Mouse (Mus musculus) layer of hippocampus, adult 9-10 months (tissue): ENCODE results near the gene Chsy1.
"Not testable (repeated sequence)": the region's sequence is repeated elsewhere in the genome, so short reads cannot be mapped to it uniquely, and the experiment has no call there.

Experiments used
- DNase-seq: peaks from one replicate; pipeline ENCODE4 v3.0.0; 2022; ENCODE audit warnings: low spot score

The Chsy1 gene

DNA sequence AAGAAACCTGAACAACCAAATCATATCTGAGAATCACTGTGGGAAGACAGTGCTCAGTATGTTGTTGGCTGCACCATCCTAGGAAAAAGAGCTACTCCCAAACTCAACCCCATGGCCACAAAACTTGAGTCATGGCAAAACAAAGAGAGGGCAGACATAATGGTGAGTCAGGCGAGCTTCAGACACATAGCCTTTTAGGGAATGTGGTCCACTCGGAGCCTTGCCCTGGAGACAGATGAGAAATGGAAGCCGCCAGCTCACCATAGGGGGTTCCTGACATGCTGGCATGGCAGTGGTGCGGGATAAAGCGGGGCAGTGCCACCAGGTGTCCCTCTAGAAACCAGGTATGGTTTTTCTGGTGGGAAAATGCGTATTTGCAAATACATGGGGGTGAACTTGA is 68.8 kb downstream of the Chsy1 start:
- no peak for DNase-seq

DNA sequence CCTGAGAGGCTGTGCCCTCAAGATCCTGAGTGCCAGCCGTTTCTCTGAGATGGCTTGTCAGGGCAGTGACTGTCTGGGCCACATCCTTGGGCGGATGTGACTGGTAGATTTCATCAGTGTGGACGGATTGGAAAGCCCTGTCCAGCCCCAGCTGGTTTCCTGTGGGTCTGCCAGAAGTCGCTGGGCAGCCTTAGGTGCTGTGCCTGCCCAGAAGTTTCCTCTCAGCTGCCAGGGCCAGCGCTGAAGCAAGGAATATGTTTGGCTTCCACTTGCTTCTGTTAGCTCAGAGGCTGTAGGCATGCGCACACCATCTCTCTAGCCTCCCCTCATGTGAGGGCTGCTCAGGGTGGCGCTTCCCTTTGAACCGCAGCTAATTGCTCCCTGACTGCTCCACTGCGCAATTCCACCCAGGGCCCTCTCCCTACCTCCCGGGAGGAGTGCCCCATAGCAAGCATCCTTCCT is 69.8 kb downstream of the Chsy1 start:
- no peak for DNase-seq

GRCm38 (mm10) chr7:66179711-66180110 is 70.4 kb downstream of the Chsy1 start:
- no peak for DNase-seq

DNA sequence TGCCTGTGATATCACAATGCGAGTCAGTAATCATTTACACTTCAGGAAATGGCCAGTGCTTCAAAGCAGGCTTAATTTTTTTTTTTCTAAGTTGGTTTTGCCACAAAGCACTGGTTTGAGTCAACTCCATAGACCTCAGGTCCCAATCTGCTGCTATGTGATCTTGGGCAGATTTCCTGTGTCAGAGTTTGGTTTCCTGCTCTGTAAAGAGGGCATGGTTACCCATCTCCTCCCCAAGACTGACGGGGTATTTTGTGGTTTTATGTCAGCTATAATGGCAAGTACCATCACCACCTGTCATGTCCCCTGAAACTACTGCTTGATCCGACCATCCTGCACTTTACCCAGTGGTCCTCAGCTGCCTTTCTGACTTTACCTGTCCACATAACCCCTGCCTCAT is 70.9 kb downstream of the Chsy1 start:
- no peak for DNase-seq

DNA sequence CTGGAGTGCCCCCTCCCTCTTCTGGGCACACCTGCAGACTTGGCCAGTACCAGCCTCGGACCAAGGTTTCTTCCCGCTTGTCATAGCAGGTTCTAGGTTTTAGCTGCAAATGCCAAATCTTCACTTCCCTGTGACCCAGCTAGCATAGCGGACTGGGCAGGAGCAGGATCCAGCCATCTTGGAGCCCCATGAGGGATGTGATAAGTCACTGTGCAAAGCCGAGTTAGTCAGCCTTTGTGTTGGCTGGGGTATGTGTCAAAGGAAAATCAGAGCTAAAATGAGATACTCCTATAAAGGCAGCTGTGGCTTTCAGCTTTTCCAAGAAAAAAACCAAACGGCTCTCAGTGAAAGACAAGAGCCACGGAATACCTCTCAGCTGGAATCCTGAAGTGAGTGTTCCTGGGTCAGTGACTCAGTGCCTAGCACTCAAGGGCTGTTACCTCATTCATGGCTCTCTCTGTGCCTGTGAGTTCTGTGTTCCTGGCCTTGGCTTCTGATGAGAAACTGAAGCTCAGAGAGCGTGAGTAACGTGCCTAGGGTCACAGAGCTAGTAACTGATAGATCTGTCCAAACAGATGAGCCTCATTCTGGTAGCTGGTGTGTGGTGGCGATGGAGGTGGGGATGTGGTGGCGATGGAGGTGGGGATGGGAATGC is 71.5 kb downstream of the Chsy1 start:
- DNase-seq: no peak

DNA sequence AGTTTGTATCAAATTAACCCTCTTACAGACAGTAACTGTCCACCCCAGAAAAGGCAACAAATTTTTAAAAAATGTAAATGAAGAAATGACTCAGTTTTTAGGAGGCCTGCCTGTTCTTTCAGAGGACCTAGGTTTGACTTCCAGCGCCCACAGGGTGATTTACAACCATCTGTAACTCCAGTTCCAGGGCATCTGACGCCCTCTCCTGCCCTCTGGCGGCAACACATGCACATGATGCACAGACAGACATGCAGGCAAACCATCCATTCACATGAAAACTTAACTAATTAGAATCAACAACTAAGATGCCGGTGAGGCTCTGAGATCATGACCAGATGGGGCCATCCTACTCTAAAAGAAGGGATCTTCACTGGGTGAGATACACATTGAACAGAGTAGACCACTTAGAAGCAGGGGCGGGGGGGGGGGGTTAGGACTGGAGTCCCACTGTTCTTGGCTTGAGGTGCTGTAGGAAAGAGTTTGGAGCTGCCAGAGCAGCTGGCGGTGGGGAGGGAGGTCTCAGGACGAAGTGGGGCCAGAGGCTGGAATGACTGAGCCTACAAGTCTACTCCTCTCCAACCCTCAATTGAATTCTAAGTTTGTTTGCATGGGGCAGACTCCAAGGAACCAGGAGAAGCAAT is 72.9 kb downstream of the Chsy1 start:
- no peak for DNase-seq

GRCm38 (mm10) chr7:66183404-66183803 is 74.1 kb downstream of the Chsy1 start:
- DNase-seq: no peak

- DNase-seq: no peak
These were observed 74.7 kb downstream of the Chsy1 start for GRCm38 (mm10) chr7:66184026-66184425.

DNA sequence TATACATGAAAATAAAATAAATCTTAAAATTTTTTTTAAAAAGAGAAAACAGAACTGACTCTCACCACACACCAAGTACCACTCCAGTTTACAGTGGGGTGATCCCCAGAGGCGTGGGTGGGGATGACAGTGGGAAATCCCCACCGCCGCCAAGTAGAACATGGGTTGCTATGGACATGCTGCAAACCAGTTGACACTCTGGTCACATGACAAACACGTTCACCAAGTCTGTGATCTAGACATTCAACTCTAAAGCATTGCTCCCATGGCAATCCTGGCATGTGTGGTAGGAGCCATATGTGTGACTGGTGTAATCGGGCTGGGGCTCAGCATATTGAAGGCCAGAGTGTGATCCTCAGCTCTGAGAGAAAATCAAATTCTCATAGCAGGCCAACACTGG is 76.1 kb downstream of the Chsy1 start:
- DNase-seq: no peak

- DNase-seq: no peak
These were observed 78.4 kb downstream of the Chsy1 start for GRCm38 (mm10) chr7:66187581-66188231.

GRCm38 (mm10) chr7:66190385-66190784 is 81.1 kb downstream of the Chsy1 start:
- not testable (repeated sequence) for DNase-seq

DNA sequence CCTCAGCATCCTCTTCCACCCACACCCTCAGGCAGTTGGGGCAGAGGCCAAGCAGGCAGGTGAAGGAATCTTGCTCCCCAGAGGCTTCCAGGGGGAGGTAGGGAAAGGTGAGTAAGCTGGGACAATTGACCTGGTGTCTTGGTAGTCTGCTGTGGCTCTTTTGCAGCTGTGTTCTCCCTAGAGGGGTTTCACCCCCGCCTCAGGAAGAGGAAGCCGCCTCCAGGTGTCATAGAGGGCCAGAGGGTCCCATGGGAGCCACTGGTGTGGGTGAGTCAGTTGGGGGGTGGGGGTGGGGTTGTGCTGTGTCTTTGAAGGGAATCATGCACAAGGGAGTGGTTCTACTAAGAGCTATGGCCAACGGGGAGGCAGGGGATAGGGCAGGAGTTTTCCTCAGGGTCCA is 85.2 kb downstream of the Chsy1 start:
- DNase-seq: no peak

- DNase-seq: no peak
These were observed 86.6 kb downstream of the Chsy1 start for GRCm38 (mm10) chr7:66195881-66196280.

- no peak for DNase-seq
These were observed 87.5 kb downstream of the Chsy1 start for GRCm38 (mm10) chr7:66196609-66197445.

DNA sequence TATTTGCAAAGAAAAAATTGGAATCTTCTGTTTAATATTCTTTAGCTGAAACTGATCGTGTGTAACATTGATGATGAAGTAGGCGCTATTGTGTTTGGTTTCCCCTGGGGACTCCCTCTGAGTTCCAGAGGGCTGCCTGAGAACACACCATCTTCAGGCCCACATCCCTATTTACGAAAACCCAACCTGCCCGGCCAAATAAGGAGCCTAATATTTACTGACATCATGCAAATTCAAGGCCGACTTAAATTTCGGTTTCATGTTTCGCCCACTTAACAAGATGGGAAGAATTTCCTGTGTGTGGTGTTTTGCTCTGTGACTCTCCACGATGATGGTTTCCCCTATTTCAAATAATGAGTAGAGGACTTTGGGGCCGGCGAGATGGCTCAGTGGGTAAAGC is 89.1 kb downstream of the Chsy1 start:
- DNase-seq: no peak

DNA sequence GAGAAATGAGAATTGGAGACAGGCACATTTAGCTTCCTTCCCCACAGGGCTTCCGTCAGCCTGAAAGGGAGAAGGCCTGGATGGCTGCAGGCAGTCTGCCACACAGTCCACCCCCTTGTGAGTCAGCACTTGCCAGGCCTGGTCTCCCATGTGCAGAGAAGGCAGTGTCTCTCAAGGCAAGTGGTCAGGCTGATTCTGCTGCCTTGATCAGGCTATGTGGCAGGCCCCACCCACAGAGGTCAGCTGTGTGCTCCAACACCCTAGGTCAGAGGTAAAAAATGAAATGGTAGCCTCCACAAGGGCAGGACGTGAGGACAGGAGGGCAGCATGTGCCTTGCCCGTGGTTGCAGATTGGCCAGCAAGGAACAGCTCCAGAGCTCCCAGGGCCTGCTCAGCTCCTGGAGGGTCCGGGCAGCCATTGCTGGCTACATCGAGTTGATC is 90.1 kb downstream of the Chsy1 start:
- DNase-seq: no peak

DNA sequence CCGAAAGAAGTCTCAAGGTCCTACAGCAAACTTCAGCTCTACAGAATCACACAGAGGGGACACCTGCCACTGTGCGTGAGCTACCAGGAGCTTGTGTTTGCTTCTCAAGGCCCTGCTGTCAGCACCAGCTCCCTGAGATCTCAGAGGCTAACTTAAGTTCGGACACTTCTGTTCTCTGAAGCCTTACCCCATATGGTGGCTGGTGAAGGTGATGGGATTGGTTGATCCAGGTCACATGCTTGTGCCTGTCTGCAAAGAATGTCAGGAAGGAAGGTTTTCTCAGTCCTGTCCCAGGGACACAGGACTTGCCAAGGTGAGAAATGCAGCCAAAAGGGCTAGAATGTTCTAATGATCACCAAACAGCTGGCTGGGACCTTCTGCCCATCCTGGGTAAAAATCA is 91.1 kb downstream of the Chsy1 start:
- no peak for DNase-seq

- no peak for DNase-seq
These were observed 91.6 kb downstream of the Chsy1 start for GRCm38 (mm10) chr7:66200791-66201450.

- no peak for DNase-seq
These were observed 92.3 kb downstream of the Chsy1 start for GRCm38 (mm10) chr7:66201657-66202056.

DNA sequence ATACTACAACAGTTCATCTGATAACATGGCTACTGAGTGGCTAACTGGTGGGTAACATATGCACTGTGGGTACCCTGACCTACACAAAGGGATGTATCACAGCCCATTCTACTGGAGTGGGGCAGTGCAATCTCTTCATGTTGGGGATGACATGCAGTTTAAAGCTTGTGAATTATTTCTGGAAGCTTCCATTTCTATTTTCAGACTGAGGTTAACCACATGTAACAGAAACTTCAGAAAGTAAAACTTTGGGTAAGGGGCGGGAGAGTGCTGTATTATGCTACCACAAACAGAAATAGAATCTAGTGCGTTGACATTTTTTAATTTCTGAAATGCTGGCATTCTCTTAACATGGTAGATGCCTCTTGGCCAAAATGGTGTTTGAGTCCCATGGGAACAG is 100.6 kb downstream of the Chsy1 start:
- DNase-seq: no peak

DNA sequence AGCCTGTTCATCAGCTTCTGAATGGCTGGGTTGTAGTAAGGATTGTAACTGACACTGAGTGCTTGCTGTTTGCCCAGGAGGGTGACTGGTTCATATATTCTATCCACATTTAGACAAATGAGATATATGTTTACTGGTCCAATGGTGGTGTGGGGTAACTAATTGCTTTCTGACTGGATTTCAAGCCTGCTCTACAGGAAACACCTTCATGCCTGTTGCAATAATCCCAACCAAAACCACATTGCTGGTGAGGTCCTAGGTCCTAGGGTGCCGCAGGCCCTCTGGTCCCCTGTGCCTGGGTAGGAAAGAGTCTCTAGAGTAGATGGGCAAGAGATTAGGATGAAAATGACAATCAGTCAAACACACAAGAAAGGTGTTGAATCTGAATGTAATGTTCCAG is 103.6 kb downstream of the Chsy1 start:
- no peak for DNase-seq

DNA sequence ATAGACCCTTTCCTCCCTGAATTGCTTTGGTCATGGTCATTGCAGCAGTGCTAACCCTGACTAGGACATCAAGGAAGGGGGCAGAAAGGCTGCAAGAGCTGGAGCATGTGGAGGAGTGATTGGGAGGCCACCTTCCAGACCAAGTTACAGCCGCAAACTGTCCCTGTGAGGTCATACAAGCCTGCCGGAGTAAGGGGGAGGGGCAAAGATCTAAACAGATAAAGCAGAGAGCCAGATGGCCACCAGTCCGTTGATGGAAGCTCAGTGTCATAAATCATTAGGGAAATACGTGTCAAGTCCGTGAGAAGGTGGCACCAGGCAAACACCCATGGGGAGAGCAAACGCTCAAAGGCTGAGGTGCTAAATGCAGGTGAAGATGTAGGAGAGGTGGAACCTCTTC is 105.2 kb downstream of the Chsy1 start:
- no peak for DNase-seq
